Mouse (Mus musculus) cerebellum, postnatal 4 days (tissue): ENCODE results near the gene Stx12.

Experiments used
- DNase-seq, 2 experiments: peaks; one replicate each; pipeline ENCODE4 v3.0.0; 2022; ENCODE audit warnings: low spot score in 2 of 2, mixed read lengths in 1 of 2

The Stx12 gene

GRCm38 (mm10) chr4:132864856-132865255 lies 19.5 kb downstream of the Stx12 start:
- DNase-seq, result no peak

GRCm38 (mm10) chr4:132863012-132863411 lies 21.3 kb downstream of the Stx12 start:
- DNase-seq, result no peak

DNA sequence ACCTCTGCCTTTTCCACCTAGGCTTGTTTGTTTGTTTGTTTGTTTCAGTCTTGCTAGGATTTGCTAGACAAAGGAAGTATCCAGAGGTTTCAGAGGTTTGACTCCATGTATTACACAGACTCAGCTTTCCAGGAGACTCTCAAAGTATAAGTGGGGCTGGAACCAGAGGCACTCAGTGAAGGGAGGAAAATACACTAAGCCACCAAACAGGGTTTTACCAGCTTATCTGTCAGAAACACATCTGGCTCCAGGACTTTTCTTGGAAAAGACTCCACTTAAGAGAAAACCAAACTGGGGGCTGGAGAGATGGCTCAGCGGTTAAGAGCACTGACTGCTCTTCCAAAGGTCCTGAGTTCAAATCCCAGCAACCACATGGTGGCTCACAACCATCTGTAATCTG lies 23.4 kb downstream of the Stx12 start:
- DNase-seq, result no peak

DNA sequence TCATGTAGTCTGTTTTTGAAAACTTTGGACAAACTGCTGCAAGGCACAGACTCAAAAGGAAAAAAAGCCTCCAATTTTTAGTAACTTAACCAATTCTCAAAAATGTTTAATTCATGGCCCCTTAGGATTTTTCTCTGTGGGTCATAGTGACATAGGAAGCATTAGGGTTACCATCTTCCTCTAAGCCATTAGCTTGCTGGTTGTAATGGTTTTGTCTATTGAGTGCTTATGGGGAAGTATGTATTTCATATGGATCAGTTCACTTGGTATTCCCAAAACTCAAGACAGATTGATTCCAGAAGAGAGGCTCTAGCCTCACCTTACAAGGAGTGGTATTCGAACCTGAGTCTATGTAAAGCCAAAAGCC lies 40.6 kb downstream of the Stx12 start:
- DNase-seq, result no peak

GRCm38 (mm10) chr4:132842970-132843704 lies 41.2 kb downstream of the Stx12 start, which contains the start of gene Ppp1r8:
Ppp1r8 (minus strand) TSS chr4:132843169.
- peak; percentile 74 to 85 for DNase-seq

DNA sequence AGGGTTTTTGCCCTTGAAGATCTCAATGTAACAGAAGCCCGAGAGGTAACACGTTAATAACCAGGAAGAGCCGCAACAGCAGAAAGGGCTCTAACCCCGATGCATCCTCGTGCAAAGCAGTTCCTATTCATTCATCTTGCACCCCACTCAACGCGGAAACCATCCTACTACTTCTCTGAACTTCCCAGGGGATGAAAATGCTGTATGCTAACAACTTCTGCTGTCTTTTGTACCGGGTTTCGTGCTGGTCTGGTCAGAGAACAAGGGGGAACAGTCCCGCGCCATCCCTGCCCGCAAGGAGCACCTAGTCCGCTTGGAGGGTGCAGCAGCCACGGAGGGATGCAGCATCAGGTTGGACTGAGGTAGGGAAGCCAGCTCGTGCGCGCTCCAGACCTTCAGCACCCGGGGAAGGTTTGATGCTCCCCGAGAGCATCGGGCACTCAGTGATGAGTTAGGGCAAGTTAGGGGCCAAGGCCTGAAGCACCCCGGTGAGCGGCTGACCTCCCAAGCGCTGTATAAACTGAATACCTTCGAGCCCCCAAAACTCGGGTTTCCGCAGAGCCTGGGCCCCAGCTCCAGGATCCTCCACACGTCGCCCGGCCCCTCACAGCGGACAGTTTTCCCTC lies 41.9 kb downstream of the Stx12 start:
- DNase-seq, result peak in 1 of 2 experiments; percentile 21

DNA sequence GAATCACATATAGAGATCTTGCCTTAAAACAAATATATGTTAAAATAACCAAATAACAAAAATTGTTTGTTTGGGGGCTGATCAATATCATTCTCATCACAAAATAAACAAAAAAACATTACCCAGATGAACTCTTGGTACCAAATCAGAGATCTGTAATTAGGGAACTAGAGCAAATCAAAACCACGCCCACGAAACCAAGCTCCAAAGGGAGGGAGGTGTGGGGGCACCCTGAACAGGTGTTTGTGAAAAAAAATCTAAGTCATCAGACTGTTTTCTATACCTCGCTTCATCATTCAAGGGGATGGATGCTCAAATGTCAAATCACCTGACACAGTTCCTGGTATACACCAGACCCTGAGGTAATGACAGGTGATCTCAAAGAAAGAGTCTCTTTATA lies 42.8 kb downstream of the Stx12 start:
- DNase-seq, result no peak

DNA sequence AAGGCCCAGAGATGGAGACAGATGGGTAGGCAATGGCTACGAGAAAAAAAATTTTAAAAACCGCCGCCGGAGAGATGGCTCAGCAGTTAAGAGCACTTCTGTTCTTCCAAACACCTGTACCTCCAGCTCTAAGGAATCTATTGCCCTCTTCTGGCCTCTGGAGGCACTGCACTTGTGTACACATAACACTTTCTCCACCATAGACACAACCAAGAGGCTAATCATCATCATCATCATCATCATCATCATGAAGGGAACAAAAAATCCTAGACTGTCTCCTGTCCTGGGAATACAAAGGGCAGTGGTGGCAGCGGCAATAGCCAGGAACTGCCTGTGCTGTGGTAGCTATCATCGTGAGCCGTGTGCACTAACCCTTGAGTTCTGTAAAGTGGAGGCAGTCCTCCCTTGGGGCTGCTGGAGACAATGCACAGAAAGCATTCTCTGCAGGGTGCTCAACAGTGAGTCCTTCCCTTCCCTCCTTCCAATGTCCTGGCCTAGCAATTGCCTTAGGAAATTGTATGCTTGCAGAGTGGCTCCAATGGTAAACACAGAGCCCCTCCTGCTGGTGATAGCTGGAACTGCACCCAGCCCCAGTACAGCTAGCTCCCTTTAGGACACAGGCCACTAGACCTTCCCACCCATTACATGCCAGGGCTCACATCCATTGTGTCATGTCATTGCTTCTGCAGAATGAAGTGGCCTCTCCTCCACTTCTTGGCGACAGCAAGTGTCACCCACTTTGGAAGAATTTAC lies 60.5 kb downstream of the Stx12 start:
- DNase-seq, result peak; percentile 42 to 58

DNA sequence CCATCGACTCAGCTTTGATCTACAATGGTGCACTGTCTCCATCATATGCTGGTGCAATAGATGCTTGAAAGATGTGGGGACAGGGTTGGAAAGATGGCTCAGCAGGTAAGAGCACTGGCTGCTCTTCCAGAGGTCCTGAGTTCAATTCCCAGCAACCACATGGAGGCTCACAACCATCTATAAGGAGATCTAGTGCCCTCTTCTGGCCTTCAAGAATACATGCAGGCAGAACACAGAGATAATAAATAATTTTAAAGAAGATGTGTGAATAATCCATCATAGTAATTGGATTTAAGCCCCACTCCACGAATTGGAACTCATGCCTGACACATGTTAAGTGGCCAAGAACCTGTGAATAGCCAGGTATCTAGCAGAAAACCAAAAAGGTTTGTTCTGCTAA lies 65.9 kb downstream of the Stx12 start:
- no peak for DNase-seq

- no peak for DNase-seq
Observed at GRCm38 (mm10) chr4:132816855-132817254, 67.5 kb downstream of the Stx12 start.

DNA sequence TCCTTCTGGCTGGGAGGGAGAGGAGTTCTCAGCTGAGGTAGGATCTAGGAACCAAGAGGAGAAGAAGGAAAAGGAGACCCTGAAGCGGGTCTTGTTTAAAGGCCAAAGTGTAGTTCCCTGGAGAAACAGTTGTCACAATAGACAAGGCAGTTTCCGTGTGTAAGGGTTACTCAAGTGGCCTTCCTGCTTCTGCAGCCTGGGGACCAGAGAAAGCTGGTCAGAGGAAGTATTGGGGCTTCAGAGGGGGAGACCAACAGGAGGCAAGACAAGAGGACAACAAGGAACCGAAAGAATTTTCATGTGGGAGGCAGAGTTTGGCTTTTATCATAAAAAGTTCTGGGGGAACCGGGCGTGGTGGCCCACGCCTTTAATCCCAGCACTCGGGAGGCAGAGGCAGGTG lies 67.9 kb downstream of the Stx12 start:
- no peak for DNase-seq

DNA sequence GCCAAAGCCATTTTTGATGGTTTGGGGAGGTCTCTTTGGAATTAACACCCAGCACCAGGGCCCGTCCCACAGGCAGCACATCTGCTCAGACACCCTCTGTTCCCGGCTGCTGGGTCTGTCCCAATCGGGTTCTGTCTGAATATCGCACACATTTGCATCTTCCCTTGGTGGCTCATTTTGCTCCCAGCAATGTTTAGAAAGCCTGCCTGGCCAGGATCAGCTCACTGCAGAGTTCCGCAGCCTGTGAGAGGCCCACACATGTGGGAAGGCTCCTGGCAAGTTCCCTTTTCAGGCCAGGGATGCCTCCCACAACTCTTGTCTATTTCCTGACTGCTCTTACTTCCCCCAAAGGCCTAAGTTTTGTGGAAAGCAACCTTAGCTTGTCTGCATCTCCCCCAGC lies 74.7 kb downstream of the Stx12 start:
- no peak for DNase-seq

DNA sequence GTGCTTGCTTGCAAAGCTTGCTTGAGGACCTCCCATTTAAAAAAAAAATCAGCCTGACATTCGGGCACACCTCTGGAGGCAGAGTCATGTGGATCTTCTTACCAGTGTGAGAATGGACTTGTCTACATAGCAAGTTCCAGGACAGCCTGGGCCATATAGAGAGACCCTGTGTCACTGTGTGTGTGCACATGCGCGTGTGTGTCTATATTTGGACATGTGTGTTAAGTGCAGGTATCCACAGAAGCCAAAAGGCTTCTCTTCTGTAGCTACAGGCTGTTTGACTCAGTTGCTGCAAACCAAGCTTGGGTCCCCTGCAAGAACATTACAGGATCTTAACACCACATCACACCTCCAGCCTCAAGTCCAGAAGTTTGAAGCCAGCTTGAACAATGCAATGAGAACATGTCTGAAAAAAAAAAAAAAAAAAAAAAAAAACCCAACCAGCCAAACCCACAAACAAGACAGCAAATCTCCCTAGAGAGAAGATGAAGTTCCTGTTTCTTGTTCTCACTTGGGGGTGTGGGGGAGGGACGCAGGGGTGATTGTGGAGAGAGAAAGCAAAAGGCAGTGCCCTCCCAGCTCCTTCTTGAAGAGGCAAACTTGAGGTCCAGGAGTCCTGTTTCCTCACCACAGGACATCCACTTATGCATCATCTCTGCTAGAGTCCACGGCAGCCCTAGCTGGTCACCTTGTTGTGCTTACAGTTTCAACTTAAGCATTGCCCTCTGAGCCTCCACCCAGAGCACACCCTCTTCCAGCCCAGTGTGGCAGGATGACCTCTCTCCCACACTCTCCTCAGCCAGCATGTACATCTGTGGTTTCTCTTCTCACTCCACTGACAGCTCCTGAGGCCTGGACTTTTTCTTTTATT lies 76.3 kb downstream of the Stx12 start:
- DNase-seq, result no peak

GRCm38 (mm10) chr4:132806620-132807191 lies 77.6 kb downstream of the Stx12 start:
- no peak for DNase-seq

DNA sequence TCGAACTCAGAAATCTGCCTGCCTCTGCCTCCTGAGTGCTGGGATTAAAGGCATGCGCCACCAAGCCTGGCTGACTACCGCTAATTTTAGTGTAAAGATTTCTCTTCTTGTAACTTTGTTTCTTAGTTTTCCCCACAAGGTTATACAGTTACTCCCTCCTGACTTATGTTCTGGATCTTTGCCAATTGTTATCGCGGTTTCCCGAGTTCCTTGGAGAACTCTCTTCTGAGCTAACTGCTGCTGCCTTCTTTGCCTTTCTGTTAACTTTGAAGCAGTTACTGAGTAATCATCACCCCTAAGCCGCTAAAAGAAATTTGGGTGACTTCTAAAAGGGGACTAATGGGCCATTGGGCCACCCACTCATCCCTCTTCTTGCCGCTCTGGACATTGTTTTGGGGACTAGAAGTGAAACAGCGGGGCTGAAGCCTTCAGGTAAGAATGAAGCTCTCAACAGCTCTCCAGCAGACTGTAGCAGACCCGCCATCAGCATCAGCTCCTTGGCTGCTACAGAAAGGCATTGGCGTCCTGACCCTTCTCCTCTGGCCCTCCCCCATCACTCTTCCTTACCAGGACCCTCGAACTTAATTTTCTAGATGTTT lies 78.6 kb downstream of the Stx12 start:
- no peak for DNase-seq

DNA sequence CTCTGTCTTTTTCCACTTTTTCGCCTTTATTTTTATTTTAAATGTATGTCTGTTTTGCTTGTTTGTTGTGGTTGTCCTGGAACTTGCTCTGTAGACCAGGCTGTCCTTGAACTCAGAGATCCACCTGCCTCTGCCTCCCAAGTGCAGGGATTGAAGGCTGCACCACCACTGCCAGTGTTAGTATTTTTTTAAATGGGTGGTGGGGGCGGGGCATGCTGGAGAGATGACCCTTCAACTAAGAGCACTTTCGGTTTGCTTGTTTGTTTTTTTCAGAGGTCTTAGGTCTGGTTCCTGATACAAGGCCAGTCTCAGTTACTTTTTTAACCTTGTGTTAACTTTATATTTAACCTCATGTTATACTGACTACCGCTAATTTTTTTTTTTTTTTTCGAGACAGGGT lies 79.2 kb downstream of the Stx12 start:
- no peak for DNase-seq

- DNase-seq, result no peak
Observed at GRCm38 (mm10) chr4:132804331-132804730, 80.0 kb downstream of the Stx12 start.

- no peak for DNase-seq
Observed at GRCm38 (mm10) chr4:132803876-132804275, 80.4 kb downstream of the Stx12 start.
